Mouse (Mus musculus) CD4-positive helper T cell, adult 2 months (primary cell): ENCODE results near the gene Pnmal1.
A peak's percentile ranks its signal among the peaks of the same experiment; 100 is the strongest.

Experiments
- DNase-seq: peaks from one replicate; pipeline ENCODE4 v3.0.0-alpha.2; 2012; ENCODE audit warnings: low read depth, missing footprints, low spot score

The Pnmal1 gene

DNA sequence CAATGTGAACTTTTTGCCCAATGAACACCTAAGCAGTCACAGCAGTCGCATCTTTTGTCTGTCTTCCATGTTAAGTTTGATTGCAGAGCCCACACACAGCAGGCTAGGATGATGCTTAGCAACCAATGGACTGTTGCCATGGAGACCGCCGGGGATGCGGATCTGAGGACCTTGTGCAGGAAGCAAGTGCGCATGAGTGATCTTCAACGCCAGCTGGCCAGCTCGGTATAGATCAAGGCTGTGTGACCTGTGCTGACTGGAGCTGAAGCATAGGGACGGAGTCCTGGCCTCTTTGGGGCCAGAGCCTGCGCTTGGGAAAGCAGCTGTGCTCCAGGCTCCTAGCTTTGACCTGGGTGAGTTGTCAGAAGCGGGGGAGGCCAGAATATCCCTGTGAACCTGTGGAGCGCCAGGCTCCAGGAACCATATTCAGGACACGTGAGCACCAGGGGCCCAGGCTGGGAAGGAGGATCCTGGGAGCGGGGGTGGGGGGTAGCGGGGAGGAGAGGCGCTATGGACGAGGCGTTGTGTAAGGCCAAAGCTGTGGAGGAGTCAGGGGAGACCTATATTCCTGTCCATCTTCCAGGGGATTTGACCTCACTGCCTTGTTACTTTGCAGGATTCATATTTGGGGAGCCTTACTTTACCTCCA lies at the start of gene Pnmal1:
Gene Pnmal1, plus strand, starts transcription at position 141 of the 649 bp plus-strand sequence.
- DNase-seq: no peak

DNA sequence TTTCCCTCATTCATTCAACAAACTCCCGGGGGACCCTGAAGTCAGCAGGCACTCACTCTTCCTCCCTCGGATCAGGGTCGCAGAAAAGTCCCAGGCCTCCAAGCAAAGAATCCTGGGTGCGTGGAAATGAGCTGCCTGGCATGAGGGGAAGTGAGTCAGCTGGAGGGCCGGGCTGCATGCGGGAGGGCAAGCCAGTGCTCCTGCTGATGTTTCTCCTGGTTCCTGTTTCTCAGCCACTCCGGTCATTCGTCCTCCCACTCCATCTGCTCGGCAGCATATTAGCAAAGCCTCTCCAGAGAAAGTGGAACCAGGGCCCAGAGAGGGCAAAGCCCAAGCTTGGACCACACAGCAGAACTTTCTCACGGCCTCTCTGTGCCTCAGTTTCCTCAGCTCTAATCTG lies 49.6 kb upstream of the Pnmal1 start:
- no peak for DNase-seq

DNA sequence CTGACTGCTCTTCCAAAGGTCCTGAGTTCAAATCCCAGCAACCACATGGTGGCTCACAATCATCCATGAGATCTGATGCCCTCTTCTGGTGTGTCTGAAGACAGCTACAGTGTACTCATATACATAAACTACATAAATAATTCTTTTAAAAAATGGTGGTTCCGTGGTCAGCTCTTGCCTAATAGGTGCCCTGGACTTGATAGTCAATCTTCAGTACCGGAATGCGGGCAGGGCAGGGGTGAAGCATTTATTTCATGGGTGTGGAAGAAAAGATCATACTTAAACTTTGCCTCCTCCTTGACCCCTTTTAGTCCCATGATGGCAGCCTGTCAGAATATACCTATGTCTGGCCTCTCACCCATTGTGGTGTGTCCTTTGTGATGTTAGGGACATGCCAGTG lies 47.6 kb upstream of the Pnmal1 start:
- DNase-seq: no peak

DNA sequence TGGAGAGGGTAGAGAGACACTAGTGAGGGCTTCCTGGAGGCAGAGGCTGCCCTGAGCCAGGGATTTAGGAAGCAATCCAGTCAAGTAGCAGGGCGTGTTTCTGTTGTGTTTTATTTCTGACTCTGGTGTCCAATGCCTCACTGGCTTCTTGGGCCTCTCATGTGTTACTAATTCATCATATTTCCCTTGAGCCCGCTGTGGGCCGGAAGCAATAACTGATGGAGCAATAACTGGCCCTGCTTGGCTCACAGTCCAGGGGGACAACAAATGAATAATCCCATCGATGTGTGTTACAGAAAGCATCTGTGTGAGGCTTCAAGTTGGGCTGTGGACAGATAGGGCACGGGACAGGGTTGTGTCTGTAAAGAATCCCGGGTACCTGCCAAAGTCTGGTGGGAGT lies 47.1 kb upstream of the Pnmal1 start:
- DNase-seq: no peak

DNA sequence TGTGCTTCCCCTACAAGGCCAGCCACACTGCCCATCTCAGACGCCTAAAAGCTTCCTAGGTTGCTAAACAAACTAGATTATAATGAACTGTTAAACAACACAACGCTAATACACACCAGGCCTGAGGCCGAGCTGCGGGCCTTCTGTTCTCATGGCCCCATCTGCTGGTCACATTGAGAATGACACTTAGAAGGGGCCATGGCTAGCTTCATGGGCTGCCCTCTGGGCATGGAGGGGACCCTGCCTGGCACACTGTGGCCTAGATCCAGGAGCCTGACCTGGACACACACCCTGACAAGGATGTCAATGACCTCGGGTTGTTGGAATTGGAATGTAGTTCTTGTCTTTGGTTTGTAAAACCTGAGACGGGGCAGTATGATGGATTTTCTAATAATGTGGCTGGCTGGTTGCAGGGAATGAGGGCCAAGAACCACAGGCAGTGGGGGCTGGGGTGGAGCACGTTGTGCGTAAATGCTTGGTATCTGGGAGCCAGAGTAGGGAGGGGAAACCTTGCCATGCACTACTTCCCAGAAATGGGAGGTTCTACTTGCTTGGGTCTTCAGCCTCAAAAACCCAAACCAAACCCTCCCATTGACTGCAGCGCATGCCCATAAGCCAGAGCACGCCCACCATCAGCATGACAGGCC lies 45.5 kb upstream of the Pnmal1 start:
- DNase-seq: peak; percentile 76

DNA sequence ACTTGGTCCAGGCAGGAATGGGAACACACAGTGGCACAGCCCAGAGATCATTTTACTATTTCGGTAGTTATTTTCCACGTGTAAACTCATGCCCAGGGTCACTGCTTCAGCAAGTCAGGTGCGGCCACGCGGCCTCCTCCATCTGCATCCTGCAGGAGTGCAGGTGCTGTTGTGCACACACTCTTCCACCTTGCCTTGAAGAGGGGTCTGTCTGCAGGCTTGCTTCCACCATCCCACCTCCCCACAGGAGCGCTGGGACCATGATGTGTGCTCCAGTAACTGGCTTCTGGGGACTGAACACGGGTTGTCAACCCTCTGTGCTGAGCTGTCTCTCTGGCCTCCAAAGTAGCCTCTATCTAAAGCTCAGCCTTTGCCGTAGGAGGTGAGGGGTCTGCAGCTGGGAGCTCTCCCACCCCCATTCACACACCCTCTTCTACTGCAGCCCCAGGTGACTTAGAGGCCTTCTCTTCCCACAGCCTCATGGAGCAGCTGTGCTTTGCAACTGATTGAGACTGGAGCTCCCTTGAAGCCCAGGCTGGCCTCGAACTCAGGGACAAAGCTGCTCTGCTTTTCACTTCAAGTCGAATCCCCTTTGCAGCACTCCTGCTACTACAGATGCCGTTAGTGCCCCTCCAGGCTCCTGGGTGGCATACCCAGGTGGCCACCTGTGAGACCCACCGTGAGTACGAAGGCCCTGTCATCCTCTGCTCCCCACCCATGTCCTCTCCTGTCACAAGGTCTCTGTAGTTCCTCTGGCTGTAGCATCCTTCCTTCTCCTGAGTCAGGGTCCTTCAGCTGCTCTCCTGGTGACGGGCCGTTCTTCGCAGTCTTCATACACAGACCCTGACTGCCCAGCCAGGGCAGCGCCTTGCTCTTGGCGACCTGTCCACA lies 44.8 kb upstream of the Pnmal1 start:
- DNase-seq: no peak

DNA sequence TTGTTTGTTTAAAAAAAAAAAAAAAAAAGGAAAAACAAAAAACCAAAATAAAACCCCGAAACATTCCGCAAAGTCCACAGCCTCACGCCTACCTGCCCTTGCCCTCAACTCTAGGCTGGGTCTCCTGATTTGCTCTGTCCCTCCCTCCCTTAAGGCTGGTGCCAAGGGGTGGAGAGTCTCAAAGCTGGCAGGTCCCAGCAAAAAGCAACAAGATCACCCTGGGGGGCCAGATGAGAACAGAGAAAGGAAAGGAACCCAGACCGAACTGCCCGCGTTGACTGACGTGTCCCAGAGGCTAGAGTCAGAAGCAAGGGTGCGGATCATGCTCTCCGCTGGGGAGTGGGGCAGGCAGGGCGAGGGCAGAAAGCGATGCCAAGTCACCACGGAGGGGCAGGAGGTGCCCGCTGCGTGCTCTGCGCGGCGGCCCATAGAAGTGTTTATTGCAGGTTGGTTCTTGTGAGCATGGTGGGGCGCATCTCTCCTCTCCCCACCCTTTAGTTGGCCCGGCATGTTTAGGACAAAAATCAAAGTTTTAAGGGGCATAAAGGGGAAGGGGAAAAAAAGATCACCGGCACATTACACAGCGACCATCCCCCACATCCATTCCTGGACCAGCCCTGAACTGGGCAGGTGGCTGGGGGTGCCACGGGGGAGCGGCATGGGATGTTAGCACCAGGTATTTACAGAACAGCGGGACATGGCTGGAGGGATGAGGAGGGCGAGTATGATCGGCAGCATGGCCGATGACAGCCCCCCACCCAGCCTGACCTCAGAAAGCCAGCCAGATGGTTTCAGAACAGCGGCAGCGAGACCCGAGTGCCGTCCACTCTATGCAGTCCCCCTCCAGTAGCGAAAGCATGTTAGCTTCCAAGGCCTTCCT lies 43.8 kb upstream of the Pnmal1 start:
- no peak for DNase-seq

DNA sequence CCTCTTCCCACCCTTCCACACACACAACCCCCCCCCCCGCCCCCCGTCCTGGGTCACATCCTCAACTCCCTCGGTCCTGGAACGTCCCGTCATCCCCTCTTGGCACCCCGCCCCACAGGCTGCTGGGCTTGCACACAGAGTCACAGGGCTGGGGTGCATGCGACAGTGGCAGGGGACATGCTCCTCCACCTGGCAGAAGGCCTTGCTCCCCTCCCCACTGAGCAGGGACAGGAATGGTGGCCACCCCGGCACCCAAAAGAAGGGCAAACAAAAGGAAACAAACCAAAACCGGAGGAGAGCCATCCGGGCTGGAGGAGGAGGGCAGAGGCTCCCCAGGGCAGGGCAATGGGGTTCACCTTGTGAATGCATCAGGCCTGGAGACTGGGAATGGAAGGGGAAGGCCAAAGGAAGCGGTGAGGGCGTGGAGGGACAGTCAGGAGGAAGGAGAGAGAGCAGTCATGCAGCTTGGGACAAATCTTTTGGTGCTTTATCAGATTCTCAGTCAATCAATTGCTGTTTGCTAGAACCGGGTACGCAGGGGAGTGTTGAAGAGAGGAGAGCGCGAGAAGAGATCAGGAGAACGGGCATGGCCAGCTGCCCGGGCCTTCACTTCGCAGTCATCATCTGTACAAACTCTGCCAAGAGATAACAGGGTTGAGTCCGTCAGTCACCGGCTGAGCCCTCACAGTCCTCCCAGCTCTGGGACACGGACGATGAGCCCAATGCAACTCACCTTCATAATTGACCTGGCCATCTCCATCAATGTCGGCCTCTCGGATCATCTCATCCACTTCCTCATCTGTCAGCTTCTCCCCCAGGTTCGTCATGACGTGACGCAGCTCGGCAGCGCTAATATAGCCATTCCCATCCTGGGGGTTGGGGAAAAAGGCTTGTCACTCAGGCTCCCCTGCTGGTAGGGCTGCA lies 42.9 kb upstream of the Pnmal1 start:
- no peak for DNase-seq

DNA sequence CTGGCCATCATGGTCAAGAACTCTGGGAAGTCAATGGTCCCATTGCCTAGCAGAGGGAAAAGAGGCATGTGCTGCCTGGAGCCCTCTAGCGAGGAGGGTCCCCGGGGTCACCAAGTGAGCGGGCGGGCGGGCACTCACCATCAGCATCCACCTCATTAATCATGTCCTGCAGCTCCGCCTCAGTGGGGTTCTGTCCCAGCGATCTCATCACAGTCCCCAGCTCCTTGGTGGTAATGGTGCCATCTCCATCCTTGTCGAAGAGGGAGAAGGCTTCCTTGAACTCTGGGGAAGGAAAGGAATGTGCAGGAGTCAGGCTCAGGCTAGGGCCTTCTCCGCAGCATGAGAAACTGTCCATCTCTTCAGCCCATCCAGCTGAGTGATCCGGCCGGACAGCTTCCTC lies 42.0 kb upstream of the Pnmal1 start:
- DNase-seq: no peak

DNA sequence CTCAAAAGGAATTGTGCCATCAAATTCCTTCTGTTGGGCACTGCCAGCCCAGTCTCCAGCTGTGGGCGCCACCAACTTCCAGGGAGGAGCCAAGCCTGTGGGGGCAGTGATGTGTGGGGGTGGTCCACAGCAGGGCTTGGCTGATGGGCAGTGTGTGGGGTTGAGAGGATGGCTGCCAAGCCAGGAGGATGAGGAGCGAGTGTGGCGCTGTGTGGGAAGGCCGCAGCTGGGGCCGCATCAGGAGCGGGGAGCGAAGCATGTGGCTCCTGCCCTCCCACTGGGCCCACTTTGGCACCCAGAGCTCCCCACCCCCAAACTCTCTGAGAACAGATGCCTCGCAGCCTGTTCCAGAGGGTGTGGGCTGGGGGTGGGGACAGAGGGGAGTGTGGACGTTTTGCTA lies 41.5 kb upstream of the Pnmal1 start:
- DNase-seq: no peak

DNA sequence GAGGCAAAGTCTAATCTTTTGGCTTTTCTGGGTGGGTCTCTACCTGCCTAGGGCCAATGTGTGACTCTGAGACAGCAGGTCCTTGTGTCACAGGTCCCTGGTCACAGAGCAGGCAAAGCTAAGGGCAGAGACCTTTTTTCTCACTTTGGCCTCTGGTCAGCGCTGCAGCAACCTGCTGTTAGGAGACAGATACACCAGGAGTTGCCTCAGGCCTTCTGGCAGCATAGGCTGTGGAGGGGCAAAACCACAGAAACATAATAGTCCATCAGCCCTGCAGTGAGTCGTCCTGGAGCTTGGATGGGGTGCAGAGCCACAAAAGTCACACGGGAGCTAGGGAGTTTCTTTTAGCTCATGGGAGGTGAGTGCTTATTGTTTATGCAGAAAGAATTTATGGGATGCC lies 40.8 kb upstream of the Pnmal1 start:
- no peak for DNase-seq

DNA sequence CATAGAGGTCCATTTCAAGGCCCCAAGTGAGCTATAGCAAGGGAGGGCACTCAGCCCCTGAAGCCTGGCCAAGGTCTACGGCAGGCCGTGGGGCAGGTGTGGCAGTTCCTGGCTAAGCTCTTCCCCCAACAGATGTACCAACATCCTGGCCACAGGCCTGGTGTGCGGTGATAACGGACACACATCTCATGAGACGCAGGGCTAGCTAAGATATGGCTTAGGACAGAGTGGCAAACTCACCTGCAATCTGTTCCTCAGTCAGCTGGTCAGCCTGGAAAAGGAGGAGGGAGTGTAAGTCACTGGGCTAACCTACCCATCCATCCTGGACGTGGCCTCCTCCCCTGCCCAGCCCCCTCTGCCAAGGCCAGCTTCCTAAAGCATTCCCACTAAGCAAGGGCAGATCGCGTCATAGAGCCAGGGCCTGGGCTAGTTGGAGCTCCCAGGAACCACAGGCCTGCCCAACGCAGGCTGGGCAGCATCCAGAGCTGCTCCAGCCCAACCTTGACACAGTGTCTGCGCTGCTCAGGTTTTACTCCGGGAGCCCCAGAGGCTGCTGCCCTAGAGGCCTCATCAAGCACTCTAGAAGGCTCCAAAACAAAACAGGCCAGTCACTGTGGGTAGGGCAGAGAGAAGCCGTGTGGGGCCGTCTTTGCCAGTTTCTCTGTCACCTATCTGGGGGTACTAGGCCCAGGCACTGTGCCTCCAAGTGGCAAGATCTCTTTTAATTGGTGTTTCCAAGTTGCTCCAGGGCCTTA lies 39.9 kb upstream of the Pnmal1 start:
- DNase-seq: no peak

DNA sequence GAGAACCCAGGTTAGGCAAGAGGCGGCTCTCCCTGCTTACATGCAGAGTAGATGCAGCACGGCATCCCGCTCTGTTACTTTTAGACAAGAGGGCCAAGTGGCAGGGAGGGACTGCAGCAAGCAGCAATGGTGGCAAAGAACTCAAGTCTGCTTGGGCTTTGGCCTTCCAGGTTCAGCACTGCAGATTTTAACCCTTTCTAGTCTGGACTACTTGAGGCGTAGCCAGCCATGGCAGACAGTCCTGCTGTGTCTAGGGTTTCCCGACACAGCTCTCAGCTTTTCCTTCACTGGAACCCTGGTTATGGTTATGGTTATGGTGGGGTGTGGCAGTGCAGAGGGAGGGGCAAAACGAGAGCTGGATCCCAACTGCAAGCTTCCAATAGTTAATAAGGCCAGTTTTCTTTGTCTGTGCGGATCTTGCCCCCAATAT lies 39.3 kb upstream of the Pnmal1 start:
- no peak for DNase-seq

DNA sequence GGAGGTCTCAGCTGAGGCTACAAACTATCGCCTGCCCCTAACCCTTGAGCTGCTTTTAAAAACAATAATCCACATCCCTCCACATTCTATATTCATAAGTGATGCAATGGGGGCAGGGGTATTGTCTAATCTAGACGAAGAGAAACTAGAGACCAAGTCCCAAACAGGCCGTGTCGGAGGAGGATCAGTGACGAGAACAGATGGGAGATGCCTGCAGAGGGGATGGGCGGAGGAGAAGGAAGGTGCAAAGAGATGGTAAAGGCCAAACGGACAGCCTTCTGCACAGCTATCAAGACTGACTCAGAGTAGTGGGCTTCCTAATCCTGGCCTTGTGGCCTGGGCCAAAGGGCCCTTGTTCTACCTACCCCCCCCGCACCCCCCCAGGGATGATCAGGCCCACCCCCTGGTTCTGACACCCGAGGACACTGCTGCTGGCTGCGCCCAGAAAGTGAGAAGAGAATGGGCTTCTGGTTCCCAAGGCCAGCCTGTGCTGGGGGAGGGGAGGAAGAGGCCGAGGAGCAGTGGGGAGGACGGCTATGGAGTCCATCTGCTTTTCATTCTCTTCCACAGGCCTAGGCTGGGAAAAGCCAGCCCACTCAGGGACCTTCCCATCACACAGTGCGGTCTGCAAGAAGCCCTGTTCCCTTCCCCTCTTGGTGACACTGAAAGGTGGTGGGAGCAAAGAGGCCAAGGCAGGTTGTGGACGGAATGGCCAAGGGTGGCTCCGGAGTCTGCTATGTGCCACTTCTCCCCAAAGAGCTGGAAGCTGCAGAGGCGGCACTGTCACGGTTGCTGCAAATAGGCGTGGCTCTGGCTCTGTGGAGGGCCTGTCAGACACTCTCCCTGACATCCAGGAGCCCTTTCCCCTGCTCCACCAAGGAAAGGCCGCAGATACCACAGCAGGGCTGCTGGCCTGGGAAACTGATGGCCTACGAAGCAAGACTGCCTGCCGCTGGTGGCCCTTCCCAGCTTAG lies 38.4 kb upstream of the Pnmal1 start:
- no peak for DNase-seq

DNA sequence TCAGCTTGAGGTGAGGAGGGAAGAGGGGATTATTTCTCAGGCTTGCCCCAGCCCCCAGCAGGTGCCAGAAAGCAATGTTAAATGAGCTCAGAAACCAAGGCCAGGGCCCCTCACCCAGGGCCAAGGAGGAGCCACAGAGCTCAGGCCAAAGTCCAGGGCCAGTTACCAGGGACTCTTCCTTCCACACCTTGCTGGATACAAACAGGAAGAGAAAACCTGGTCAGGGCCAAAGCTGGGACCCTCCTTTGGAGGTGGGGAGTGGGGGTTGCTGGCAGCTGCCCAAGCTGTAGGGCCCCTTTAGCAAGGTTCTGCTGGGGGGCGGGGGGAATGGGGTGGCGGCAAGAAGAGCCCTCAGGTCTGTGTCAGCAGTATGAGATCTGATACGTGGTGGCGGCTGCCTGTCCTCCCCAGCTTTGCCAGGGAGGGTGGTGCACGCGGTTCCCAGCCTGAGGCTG lies 37.6 kb upstream of the Pnmal1 start:
- no peak for DNase-seq

DNA sequence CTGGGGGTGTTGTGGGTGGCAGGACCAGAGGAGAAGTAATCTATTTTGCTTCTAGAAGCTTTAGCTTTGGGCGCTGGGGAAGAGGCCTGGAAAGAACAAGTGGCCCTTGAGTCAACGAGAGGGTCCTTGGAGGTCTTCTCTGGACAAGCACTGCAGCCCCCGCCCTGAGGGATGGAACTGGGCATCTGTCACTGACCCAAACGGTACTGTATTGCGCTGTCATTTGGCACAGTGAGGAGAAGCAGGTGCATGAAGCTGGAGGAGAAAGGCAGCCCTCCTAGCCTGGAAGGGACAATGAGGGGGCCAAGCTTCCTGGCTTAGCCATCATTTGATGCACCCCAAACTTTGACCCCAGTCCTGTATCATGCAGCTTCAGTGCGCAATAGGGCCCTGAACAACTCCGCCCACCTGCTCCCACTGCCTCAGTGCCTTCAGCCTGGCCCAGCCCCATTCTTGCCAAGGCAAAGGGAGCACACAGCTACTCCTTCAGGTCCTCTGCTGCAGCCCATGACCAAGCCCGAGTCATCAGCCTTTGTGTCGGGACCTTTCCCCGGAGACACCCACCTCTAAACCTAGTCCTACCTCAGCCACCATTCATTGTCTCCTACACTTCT lies 37.0 kb upstream of the Pnmal1 start:
- DNase-seq: no peak

DNA sequence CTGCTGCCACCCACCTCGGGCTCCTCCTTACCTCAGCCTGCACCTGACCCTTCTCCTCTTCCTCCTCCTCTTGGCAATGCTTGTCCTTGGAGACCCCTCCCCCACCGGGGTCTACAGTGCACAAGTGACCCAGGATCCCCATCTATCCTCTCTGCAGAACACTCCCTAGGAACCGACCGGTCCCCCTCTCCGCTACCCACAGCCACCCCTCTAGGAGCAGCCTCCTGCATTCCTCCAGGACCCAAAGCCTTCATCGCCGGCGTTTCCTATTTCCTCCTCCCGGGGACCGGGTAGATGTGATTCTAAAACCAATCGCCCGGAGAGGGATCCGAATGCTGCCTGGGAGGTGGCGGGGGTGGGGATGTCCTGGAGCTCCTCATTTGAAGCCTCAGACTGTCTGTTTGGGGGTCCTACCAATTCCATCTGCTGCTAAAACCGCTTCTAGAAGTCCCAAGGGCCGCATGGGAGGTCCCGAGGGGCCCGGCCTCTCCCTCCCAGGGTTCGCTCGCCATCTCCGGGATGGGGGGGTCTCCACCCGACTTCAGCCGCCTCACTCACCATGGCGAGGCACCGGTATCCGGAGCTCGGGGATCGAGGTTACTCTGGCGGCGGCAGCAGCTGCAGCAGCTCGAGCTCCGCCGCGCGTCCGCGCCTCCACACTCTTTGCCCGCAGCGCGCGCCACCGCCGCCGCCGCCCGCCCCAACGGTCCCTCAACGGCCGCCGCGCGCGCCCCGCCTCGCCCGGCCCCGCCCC lies 36.0 kb upstream of the Pnmal1 start:
- no peak for DNase-seq
